ENCODE assay signal across 8 mouse cellular contexts in genomic region chr7:75639541-75639940, GRCm38 (mm10).
DNase-seq lines count a peak whose midpoint lies in the region; ATAC-seq and TF ChIP-seq lines count a peak whose summit lies in the region.

No protein-coding gene starts in this region.

- peak; percentile 88 for DNase-seq in CD4-positive, CD25-positive, alpha-beta regulatory T cell, adult 2 months (ENCODE audit: low read depth, low spot score)
- DNase-seq in Patski (ENCODE audit: low read depth, low spot score), result no peak
- DNase-seq in cerebellum, postnatal 36 days, result peak; percentile 40 to 54
- DNase-seq in gastrocnemius, postnatal 10 days, result peak; percentile 81
- DNase-seq in kidney, postnatal 14 days, result peak; percentile 82
- DNase-seq in liver, embryonic 14.5 days (ENCODE audit: low read depth in 3 of 3, low spot score in 3 of 3), result peak; percentile 43 to 55 (median 51)
- DNase-seq in retina, embryonic 14.5 days (ENCODE audit: low spot score), result peak; percentile 83
- peak; percentile 82 for DNase-seq in thymus, postnatal 25 days

- 29% methylated on average over 3 of the region's 3 CpGs for WGBS in liver, embryonic 14.5 days (ENCODE audit: insufficient replicate concordance)

- peak; percentile 79 for TF ChIP-seq CTCF in Patski (IDR thresholded peaks at IDR 0.05)
- peak; percentile 77 for TF ChIP-seq CTCF in liver, embryonic 14.5 days (IDR thresholded peaks at IDR 0.05; ENCODE audit: low read depth)

- no peaks in the 10 kb centered on the region for H3K27me3 ChIP-seq in Patski
- no peaks in the 10 kb centered on the region for H3K27me3 ChIP-seq in liver, embryonic 14.5 days (ENCODE audit: control insufficient read depth, insufficient read depth, low read length)

- no peak for TF ChIP-seq EP300 in liver, embryonic 14.5 days (IDR thresholded peaks at IDR 0.05; ENCODE audit: low read depth)

- H3K4me3 ChIP-seq in liver, embryonic 14.5 days (ENCODE audit: insufficient read depth in 1 of 2, low read depth in 2 of 2, low read length in 2 of 2), result no peak overlapping the region

- H3K36me3 ChIP-seq in liver, embryonic 14.5 days (replicated peaks; ENCODE audit: control insufficient read depth, insufficient read depth, low read depth), result no peaks in the 10 kb centered on the region; the same call in 1 of the 2 replicates

- peaks cover 8 to 16% of the 10 kb centered on the region in 2 experiments for H3K4me1 ChIP-seq in liver, embryonic 14.5 days (replicated peaks; ENCODE audit: control insufficient read depth in 2 of 2, insufficient read depth in 2 of 2, low read length in 1 of 2)

- H3K4me2 ChIP-seq in liver, embryonic 14.5 days (ENCODE audit: low read depth), result no peak overlapping the region

- CTCF ChIA-PET in Patski (lab: Charles Lee), result interaction anchor here (0.7 to 1.7 kb wide), 10 partner anchors 10 to 44 kb away, joined by 3 to 10 read pairs (median 4); no protein-coding TSS in a partner anchor

- no peak overlapping the region for H3K27ac ChIP-seq in liver, embryonic 14.5 days

- POLR2A ChIA-PET in Patski (lab: Charles Lee), result no interaction called here

- H3K9me3 ChIP-seq in liver, embryonic 14.5 days (ENCODE audit: control insufficient read depth, low read length), result no peaks in the 10 kb centered on the region

- no peak overlapping the region for H3K9ac ChIP-seq in liver, embryonic 14.5 days (replicated peaks)

- ATAC-seq in Patski, result no peak
- peak; percentile 38; the same call in 1 of the 2 replicates for ATAC-seq in liver, embryonic 14.5 days (ENCODE audit: insufficient read depth)

- in situ Hi-C loops in Patski (cut with MboI; ENCODE audit: low pct_unique_long_range_greater_than_20kb), result no loop called here
